Mouse (Mus musculus) adrenal gland, postnatal 4 days (tissue): ENCODE measurements around the gene Fen1. TPM values are rescaled to one million over a fixed set of nuclear protein-coding genes. Genes with fewer than 3 reads are reported as not detected.

Experiments
- DNase-seq, 2 experiments: peaks; one replicate each; pipeline ENCODE4 v3.0.0; 2021 to 2022; ENCODE audit warnings: low spot score in 2 of 2, mixed read lengths in 2 of 2
- long read RNA-seq, 2 experiments: library from polyadenylated mRNA; stranded (forward); transcript quantifications; one replicate each; pipeline ENCODE4 v2.0.0; 2021
- total RNA-seq, 2 experiments: library from RNA; stranded (reverse); gene quantifications; 2 replicates each; pipeline ENCODE4 v1.2.3; 2021

Gene Fen1
- 10 to 100 TPM; 32.9 to 35.8 TPM for total RNA-seq
- long read RNA-seq, experiment 1, transcript Fen1-201 (2 exons, 2,341 nt), result minor isoform, 25 of 66 reads
- long read RNA-seq, experiment 1, transcript Fen1-203 (2 exons, 2,152 nt), result minor isoform, 12 of 66 reads
- long read RNA-seq, experiment 1, transcript Fen1-202 (2 exons, 2,100 nt), result major isoform, 27 of 66 reads
- long read RNA-seq, experiment 1, partial matches to known transcripts, result 0 of 66 reads
- long read RNA-seq, experiment 1, other reads (novel, unspliced or antisense), result 2 of 66 reads
- long read RNA-seq, experiment 2, transcript Fen1-203 (2 exons, 2,152 nt), result minor isoform, 17 of 127 reads
- long read RNA-seq, experiment 2, transcript Fen1-201 (2 exons, 2,341 nt), result minor isoform, 47 of 127 reads
- long read RNA-seq, experiment 2, transcript Fen1-202 (2 exons, 2,100 nt), result major isoform, 59 of 127 reads
- long read RNA-seq, experiment 2, partial matches to known transcripts, result 0 of 127 reads
- long read RNA-seq, experiment 2, other reads (novel, unspliced or antisense), result 4 of 127 reads

GRCm38 (mm10) chr19:10203848-10204615 lies at the start of gene Fen1, which contains the start of gene Tmem258:
Fen1 (minus strand) TSS chr19:10204169.
Tmem258 (plus strand) TSS chr19:10204014.
- DNase-seq, result peak; percentile 64 to 80

- no peak for DNase-seq
Measured at GRCm38 (mm10) chr19:10248128-10248527, 44.2 kb upstream of the Fen1 start.

- DNase-seq, result no peak
Measured at GRCm38 (mm10) chr19:10247165-10247564, 43.2 kb upstream of the Fen1 start.

- peak in 1 of 2 experiments; percentile 42 for DNase-seq
Measured at GRCm38 (mm10) chr19:10244183-10244582, 40.2 kb upstream of the Fen1 start.

- no peak for DNase-seq
Measured at GRCm38 (mm10) chr19:10242916-10243315, 38.9 kb upstream of the Fen1 start.

- DNase-seq, result peak; percentile 57 to 67
Measured at GRCm38 (mm10) chr19:10240654-10241305, 36.8 kb upstream of the Fen1 start, which contains the start of gene Myrf. Myrf (minus strand) TSS chr19:10240748.

- DNase-seq, result no peak
Measured at GRCm38 (mm10) chr19:10239975-10240653, 36.1 kb upstream of the Fen1 start.

GRCm38 (mm10) chr19:10239419-10239818 lies 35.5 kb upstream of the Fen1 start:
- DNase-seq, result no peak

GRCm38 (mm10) chr19:10238477-10238876 lies 34.5 kb upstream of the Fen1 start:
- no peak for DNase-seq

GRCm38 (mm10) chr19:10235784-10236565 lies 32.0 kb upstream of the Fen1 start:
- no peak for DNase-seq

- DNase-seq, result no peak
Measured at GRCm38 (mm10) chr19:10232327-10233017, 28.5 kb upstream of the Fen1 start.

GRCm38 (mm10) chr19:10231871-10232270 lies 27.9 kb upstream of the Fen1 start:
- DNase-seq, result no peak

GRCm38 (mm10) chr19:10231016-10231415 lies 27.0 kb upstream of the Fen1 start:
- DNase-seq, result no peak

GRCm38 (mm10) chr19:10225767-10226166 lies 21.8 kb upstream of the Fen1 start:
- DNase-seq, result no peak

GRCm38 (mm10) chr19:10224637-10225453 lies 20.9 kb upstream of the Fen1 start:
- no peak for DNase-seq

GRCm38 (mm10) chr19:10223561-10223960 lies 19.6 kb upstream of the Fen1 start:
- DNase-seq, result no peak

GRCm38 (mm10) chr19:10222656-10223055 lies 18.7 kb upstream of the Fen1 start:
- DNase-seq, result no peak

- DNase-seq, result no peak
Measured at GRCm38 (mm10) chr19:10221585-10221984, 17.6 kb upstream of the Fen1 start.
